Mouse (Mus musculus) bone marrow macrophage, adult 2 months (primary cell): ENCODE measurements around the gene Gnaz. TPM values are rescaled to one million over a fixed set of nuclear protein-coding genes. Genes with fewer than 3 reads are reported as not detected.

Source experiments
- H3K27ac ChIP-seq: 2 replicates; pipeline ENCODE4 v1.5.1; 2012; ENCODE audit warnings: low read depth, low read length; ENCODE audit not compliant: insufficient read depth
- H3K4me1 ChIP-seq: 2 replicates; pipeline ENCODE4 v1.6.1; 2012; ENCODE audit warnings: low read length; ENCODE audit not compliant: control insufficient read depth, insufficient read depth
- H3K4me3 ChIP-seq: 2 replicates; pipeline ENCODE4 v1.5.1; 2012; ENCODE audit warnings: mild to moderate bottlenecking, low read length, moderate library complexity; ENCODE audit not compliant: insufficient read depth
- CTCF ChIP-seq: IDR thresholded peaks from 2 replicates; pipeline ENCODE4 v1.5.1; 2012; ENCODE audit warnings: low read depth, mild to moderate bottlenecking, low read length, moderate library complexity
- POLR2A ChIP-seq: IDR thresholded peaks from 2 replicates; pipeline ENCODE4 v1.6.1; 2012; ENCODE audit warnings: mild to moderate bottlenecking, low read depth, low read length, borderline replicate concordance
- polyA plus RNA-seq: library from polyadenylated mRNA; stranded (reverse); fragments of >200 nt; gene quantifications from 2 replicates; pipeline ENCODE4 v1.2.4, GENCODE M21; 2012; ENCODE audit not compliant: missing spikeins, insufficient read depth, insufficient read length

The Gnaz gene
- polyA plus RNA-seq, 1 experiment = not detected

GRCm38 (mm10) chr10:75060217-75060842 lies 93.4 kb downstream of the Gnaz start, which contains the start of gene Bcr:
TSS of gene Bcr (plus strand) at chr10:75060592.
- Histone ChIP-seq H3K4me1 (peaks cover 2% of the 10 kb centered on the region), H3K27ac (no peak within 1 kb of the TSS), H3K4me3 (peak within 1 kb of the TSS; percentile 40)
- TF ChIP-seq POLR2A (no peak), CTCF (no peak)

GRCm38 (mm10) chr10:75060843-75061235 lies 93.9 kb downstream of the Gnaz start:
- TF ChIP-seq POLR2A = no peak
- TF ChIP-seq CTCF = no peak
- Histone ChIP-seq H3K27ac (no peak overlapping the region), H3K4me1 (peaks cover 2% of the 10 kb centered on the region), H3K4me3 (peak overlapping the region; percentile 37)

DNA sequence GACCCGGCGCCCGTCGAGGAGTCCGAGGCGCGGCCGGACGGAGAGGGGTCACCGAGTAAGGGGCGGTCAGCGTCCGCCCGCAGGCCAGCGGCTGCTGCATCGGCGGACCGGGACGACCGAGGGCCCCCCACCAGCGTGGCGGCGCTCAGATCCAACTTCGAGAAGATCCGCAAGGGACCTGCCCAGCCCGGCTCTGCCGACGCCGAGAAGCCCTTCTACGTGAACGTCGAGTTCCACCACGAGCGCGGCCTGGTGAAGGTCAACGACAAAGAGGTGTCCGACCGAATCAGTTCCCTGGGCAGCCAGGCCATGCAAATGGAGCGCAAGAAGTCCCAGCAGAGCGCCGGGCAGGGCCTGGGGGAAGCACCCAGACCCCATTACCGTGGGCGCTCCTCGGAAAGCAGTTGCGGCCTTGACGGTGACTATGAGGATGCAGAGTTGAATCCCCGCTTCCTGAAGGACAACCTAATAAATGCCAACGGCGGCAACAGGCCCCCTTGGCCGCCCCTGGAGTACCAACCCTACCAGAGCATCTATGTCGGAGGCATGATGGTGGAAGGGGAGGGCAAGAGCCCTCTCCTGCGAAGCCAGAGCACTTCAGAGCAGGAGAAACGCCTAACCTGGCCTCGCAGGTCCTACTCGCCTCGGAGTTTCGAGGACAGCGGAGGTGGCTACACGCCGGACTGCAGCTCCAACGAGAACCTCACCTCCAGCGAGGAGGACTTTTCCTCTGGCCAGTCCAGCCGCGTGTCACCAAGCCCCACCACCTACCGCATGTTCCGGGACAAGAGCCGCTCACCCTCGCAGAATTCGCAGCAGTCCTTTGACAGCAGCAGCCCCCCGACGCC lies 94.6 kb downstream of the Gnaz start:
- TF ChIP-seq CTCF (no peak), POLR2A (no peak)
- peaks cover 2% of the 10 kb centered on the region for H3K4me1 ChIP-seq
- no peak overlapping the region for H3K4me3 ChIP-seq
- no peak overlapping the region for H3K27ac ChIP-seq

DNA sequence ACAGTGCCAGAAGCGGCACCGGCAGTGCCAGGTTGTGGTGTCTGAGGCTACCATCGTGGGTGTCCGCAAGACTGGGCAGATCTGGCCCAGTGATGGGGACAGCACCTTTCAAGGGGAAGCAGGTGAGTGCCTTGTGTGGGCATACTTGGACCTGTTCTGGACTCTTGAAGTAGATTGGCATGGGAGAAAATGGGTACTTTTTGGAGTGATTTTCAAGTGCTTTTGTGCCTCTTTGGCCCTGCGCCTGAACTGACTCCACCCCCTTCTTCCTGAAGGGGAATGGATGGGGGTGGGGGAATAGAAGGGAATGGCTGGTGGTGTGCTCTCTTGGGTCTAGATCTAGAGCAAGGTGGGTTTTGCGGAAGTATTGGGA lies 95.2 kb downstream of the Gnaz start:
- Histone ChIP-seq H3K27ac (no peak overlapping the region), H3K4me3 (no peak overlapping the region), H3K4me1 (peaks cover 2% of the 10 kb centered on the region)
- TF ChIP-seq POLR2A = no peak
- no peak for TF ChIP-seq CTCF

DNA sequence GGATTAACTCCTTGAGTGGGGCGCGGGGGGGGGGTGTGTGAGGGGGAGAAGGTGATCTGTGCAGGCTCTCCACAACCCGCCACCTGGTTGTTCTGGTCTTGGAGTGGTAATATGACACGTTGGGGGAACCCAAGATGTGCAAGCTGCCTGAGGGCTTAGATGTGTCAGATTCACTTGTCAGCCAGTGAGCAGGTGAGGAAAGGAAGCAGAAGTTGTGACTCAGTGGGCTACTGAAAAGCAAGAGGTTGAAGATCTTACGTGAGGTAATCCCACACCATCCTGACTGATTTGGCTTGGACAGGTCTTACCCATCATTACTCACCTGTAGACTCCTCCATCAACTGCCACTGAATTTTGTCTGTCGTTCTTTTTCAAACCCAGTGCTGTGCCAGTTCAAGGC lies 95.6 kb downstream of the Gnaz start:
- H3K27ac ChIP-seq = no peak overlapping the region
- H3K4me3 ChIP-seq = no peak overlapping the region
- no peak for TF ChIP-seq POLR2A
- no peak for TF ChIP-seq CTCF
- H3K4me1 ChIP-seq = peaks cover 2% of the 10 kb centered on the region

DNA sequence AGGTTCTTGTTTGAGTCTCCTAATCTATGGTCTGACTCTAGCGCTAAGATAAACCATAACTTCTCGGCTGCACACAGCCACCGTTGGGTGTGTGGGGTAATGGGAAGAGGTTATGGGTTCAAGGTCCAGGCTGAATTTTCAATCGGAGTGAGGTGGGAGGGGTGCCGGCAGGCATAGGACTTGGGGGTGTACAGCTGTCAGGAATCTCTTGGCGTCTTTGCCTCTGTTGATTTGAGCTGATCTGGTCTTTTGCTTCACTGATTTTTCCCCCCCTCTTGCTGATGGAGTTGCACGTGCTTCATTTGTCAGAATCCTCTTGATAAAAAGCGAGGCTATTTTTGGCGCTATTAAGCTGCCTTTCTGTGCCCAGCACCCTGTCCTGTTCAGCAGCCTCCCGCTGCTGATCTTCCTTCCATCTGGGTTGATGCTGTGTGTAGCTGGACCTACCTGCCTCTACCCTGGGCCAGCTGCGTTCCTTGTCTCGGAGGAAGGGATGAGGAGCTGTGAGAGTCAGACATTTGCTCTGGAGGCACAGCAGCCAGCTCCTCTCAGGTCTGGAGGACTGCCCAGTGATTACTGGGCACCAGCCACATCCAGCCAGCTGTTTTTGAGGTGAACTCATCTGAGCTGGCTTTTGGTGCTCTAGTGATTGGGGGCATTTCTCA lies 96.5 kb downstream of the Gnaz start:
- Histone ChIP-seq H3K27ac (no peak overlapping the region), H3K4me3 (no peak overlapping the region), H3K4me1 (peaks cover 2% of the 10 kb centered on the region)
- TF ChIP-seq POLR2A = no peak
- no peak for TF ChIP-seq CTCF

DNA sequence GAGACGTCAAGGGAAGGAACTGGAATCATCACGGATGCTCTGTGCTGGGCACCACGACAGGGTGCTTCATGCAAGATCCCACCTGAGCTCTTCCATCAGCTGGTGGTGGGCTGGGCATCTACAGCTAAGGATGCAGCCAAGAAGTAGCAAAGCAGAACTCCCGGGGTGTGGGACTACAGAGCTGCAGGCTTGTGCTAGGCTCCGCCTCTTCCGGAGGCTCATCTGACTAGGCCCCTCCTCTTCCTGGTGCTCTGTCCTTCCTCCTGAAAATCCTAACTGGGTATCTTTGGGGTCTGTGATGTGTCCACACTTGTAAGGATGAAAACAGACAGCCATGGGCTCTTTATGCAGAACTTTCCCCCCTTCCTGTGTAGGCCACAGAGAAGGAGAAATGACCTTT lies 98.7 kb downstream of the Gnaz start:
- Histone ChIP-seq H3K27ac (no peak overlapping the region), H3K4me1 (no peaks in the 10 kb centered on the region), H3K4me3 (no peak overlapping the region)
- TF ChIP-seq CTCF = no peak

Other genes with a start within 250 kb of the Gnaz start
- not detected in 2 replicates for gene Rsph14, start 65.4 kb downstream of the Gnaz start, polyA plus RNA-seq
- gene Rab36, start 69.9 kb downstream of the Gnaz start, polyA plus RNA-seq = 0.82 and 1.7 TPM in 2 replicates
- gene Bcr, start 93.4 kb downstream of the Gnaz start, polyA plus RNA-seq = 1.9 and 2.1 TPM in 2 replicates
- gene Specc1l, start 244.9 kb downstream of the Gnaz start, polyA plus RNA-seq = 41.4 and 42.1 TPM in 2 replicates